Mouse (Mus musculus) limb, embryonic 13.5 days (tissue): Measurements from ENCODE around the gene Gm9970. TPM values are rescaled to one million over a fixed set of nuclear protein-coding genes. Genes with fewer than 3 reads are reported as not detected.

Experiments used
- ATAC-seq: fragments of 200-750 bp; cut with Nextera tagmentation; 2 replicates; pipeline ENCODE4 v1.8.0; 2017; ENCODE audit warnings: low read depth, moderate number of reproducible peaks, moderate TSS enrichment; ENCODE audit not compliant: low FRiP score
- H3K27ac ChIP-seq: fragments of 300-500 bp; sonication (generic); 2 replicates; pipeline ENCODE4 v1.5.1; 2015; ENCODE audit warnings: inconsistent platforms, mild to moderate bottlenecking, moderate library complexity
- H3K27me3 ChIP-seq: fragments of 300-500 bp; sonication (generic); 2 replicates; pipeline ENCODE4 v1.6.1; 2015; ENCODE audit warnings: mild to moderate bottlenecking, inconsistent platforms
- H3K36me3 ChIP-seq: fragments of 300-500 bp; sonication (generic); 2 replicates; pipeline ENCODE4 v1.6.1; 2015; ENCODE audit warnings: inconsistent platforms, mild to moderate bottlenecking, moderate library complexity
- H3K4me1 ChIP-seq: fragments of 300-500 bp; sonication (generic); 2 replicates; pipeline ENCODE4 v1.6.1; 2015; ENCODE audit warnings: inconsistent platforms
- H3K4me2 ChIP-seq: fragments of 300-500 bp; sonication (generic); replicated peaks from 2 replicates; pipeline ENCODE4 v1.6.1; 2015; ENCODE audit warnings: inconsistent platforms, mild to moderate bottlenecking, moderate library complexity
- H3K4me3 ChIP-seq: fragments of 300-500 bp; sonication (generic); 2 replicates; pipeline ENCODE4 v1.5.1; 2015; ENCODE audit warnings: moderate library complexity, mild to moderate bottlenecking, inconsistent platforms
- H3K9ac ChIP-seq: fragments of 300-500 bp; sonication (generic); 2 replicates; pipeline ENCODE4 v1.6.1; 2015; ENCODE audit warnings: mild to moderate bottlenecking, inconsistent platforms
- H3K9me3 ChIP-seq: fragments of 300-500 bp; sonication (generic); 2 replicates; pipeline ENCODE4 v1.6.1; 2016; ENCODE audit warnings: inconsistent platforms
- WGBS: fragments of 180-500 bp; shearing (Covaris S2); methylation state at CpG from one replicate; pipeline ENCODE4 v1.1.7; 2015; 5-methylcytosine and 5-hydroxymethylcytosine counted together
- polyA plus RNA-seq: library from polyadenylated mRNA; unstranded; fragments of >200 nt; fragmentation: Nextera tagmentation; extraction: Ambion mirVana; gene quantifications from 2 replicates; pipeline ENCODE4 v1.2.1, GENCODE M21; 2015

Gm9970 gene
- polyA plus RNA-seq, 1 experiment from 2014 or later, result 0.48 TPM

DNA sequence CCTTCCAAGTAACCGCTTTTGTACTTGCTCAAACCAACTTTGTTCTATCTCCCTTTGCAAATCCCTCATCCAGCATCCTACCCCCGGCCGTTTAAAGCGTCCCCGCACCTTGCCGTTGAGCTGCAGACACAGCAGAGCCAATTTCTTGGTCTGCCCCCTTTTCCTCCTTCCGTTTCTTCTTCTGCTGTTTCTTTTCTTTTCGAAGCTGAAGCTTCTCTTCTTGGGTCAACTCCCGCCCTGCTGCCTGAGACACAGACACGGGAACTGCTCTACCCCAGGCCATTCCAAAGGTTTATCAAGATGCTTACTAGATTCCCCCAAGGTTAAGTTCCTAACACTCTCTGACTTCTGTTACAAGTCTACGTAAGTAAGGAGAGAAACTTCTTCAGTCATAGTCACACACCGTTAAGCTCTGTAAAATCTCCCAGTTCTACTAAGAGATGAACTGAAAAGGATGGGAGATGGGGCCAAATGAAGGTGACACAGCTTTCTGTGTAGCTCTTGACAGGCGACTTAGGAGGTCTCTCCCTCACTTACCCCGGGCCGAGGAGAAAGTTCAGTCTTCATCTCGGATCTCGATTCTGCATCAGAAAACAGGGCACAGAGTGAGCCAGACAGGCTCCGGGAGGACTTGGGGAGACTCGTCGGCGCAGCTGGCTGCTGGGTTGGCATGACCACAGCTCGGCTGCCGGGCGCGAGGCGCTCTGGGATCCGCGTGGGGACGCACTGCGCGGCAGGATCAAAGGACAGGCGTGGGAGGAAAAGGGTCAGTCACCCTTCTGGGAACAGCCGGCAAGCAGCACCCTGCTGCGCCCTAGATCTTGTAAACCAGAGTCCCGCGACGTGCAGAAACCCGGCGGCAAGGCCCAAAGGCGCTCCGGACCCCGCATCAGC, 48.7 kb downstream of the Gm9970 start:
- Histone ChIP-seq H3K27me3 (no peaks in the 10 kb centered on the region), H3K4me1 (peaks cover 23% of the 10 kb centered on the region), H3K9ac (peak overlapping the region; percentile 95), H3K4me2 (peak overlapping the region; percentile 90), H3K27ac (peak overlapping the region; percentile 77), H3K4me3 (peak overlapping the region; percentile 93), H3K9me3 (no peaks in the 10 kb centered on the region), H3K36me3 (peaks cover 69% of the 10 kb centered on the region)
- no peak; the same call in none of the 2 replicates for ATAC-seq
- WGBS, result 11% methylated on average over 42 of the region's 42 CpGs

Other genes starting within 250 kb of the Gm9970 start
- 147 and 156 TPM in 2 replicates for gene Atraid, start 192.9 kb downstream of the Gm9970 start, polyA plus RNA-seq
- 13.4 and 14.1 TPM in 2 replicates for gene Slc5a6, start 192.3 kb downstream of the Gm9970 start, polyA plus RNA-seq
- 30.0 and 33.7 TPM in 2 replicates for gene Cad, start 186.5 kb downstream of the Gm9970 start, polyA plus RNA-seq
- gene Dnajc5g, start 134.9 kb downstream of the Gm9970 start, polyA plus RNA-seq, result not detected in 2 replicates
- 0.38 and 0.57 TPM in 2 replicates for gene Slc30a3, start 133.0 kb downstream of the Gm9970 start, polyA plus RNA-seq
- 7.2 and 8.1 TPM in 2 replicates for gene Trim54, start 124.5 kb downstream of the Gm9970 start, polyA plus RNA-seq
- not detected in 2 replicates for gene Ucn, start 102.4 kb downstream of the Gm9970 start, polyA plus RNA-seq
- gene Mpv17, start 87.0 kb downstream of the Gm9970 start, polyA plus RNA-seq, result 68.7 and 69.4 TPM in 2 replicates
- 0.99 and 1.8 TPM in 2 replicates for gene Gm29609, start 61.3 kb downstream of the Gm9970 start, polyA plus RNA-seq
- 84.8 and 92.4 TPM in 2 replicates for gene Gtf3c2, start 61.1 kb downstream of the Gm9970 start, polyA plus RNA-seq
- 161 and 165 TPM in 2 replicates for gene Snx17, start 48.0 kb downstream of the Gm9970 start, polyA plus RNA-seq
- gene Eif2b4, start 47.8 kb downstream of the Gm9970 start, polyA plus RNA-seq, result 72.6 and 76.3 TPM in 2 replicates
- 10.9 and 11.0 TPM in 2 replicates for gene Zfp513, start 38.9 kb downstream of the Gm9970 start, polyA plus RNA-seq
- gene Ppm1g, start 20.5 kb downstream of the Gm9970 start, polyA plus RNA-seq, result 131 and 133 TPM in 2 replicates
- 165 and 166 TPM in 2 replicates for gene Nrbp1, start 368 bp downstream of the Gm9970 start, polyA plus RNA-seq
- gene Krtcap3, start 10.5 kb upstream of the Gm9970 start, polyA plus RNA-seq, result 16.1 and 21.3 TPM in 2 replicates
- 37.8 and 45.0 TPM in 2 replicates for gene Ift172, start 49.9 kb upstream of the Gm9970 start, polyA plus RNA-seq
- 83.5 and 84.4 TPM in 2 replicates for gene Fndc4, start 54.8 kb upstream of the Gm9970 start, polyA plus RNA-seq
- 0.14 and 0.28 TPM in 2 replicates for gene Gckr, start 56.2 kb upstream of the Gm9970 start, polyA plus RNA-seq
- 65.0 and 70.5 TPM in 2 replicates for gene Zfp512, start 211.2 kb upstream of the Gm9970 start, polyA plus RNA-seq
- 0.11 and 0.13 TPM in 2 replicates for gene 4930548H24Rik, start 244.5 kb upstream of the Gm9970 start, polyA plus RNA-seq